Mouse (Mus musculus): ENCODE results near the gene Cst6. TPM values are rescaled to one million over a fixed set of nuclear protein-coding genes. Genes with fewer than 3 reads are reported as not detected.

Gene Cst6
- total and polyA plus RNA-seq, 3 experiments: 0.26 TPM; not detected in 2

DNA sequence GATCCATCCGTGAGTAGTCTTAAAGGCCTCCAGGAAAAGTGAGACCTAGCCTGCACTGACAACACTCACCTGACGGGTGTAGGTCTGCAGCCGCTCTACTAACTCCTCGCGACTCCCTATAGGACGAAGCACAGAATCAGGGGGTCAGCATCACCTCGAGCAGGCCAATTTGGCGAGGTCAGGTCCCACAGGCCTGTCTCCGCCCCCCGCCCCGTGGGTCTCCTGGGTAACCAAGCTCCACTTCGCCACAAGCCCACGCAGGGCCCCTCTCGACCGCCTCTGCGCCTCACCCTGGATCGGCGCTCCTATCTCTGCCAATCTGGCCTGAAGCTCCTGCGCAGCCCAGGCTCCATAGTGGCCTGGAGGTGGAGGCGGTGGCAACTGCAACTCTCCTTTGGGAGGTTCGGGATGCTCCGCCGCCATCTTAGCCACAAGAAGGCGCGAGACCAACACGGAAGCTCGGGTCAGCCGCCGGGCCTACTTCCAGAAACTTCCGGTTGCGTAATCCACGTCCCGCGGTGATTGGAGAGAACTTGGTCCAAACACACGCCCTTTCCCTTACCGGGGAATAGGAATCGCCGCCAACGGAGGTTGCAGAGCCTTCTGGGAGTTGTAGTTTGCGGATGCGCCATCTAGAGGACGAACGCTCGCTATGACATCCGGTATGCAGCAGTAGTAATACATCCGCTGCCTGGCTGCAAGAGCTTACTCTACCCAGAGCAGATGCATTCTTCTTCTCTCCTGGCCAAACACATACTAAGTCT lies 54.2 kb downstream of the Cst6 start, which contains the start of gene Sf3b2 (continued):
- no peak for TF ChIP-seq TAL1 (IDR thresholded peaks at IDR 0.05; ENCODE audit: low read length)
- TF ChIP-seq CTCF (IDR thresholded peaks at IDR 0.05 in 2 of 3, conservative IDR thresholded peaks at IDR 0.05 in 1 of 3; ENCODE audit: control insufficient read depth in 1 of 3, insufficient read depth in 1 of 3, low read depth in 2 of 3, low read length in 3 of 3, poor library complexity in 1 of 3, severe bottlenecking in 1 of 3): peak; percentile 70 to 90 (median 75)
- TF ChIP-seq MAZ (IDR thresholded peaks at IDR 0.05; ENCODE audit: low read depth, low read length): no peak
- peak; percentile 97 for TF ChIP-seq ZMIZ1 (IDR thresholded peaks at IDR 0.05; ENCODE audit: low read depth, low read length)
- TF ChIP-seq NRF1 (IDR thresholded peaks at IDR 0.05; ENCODE audit: insufficient read depth, low read depth, low read length, poor library complexity, severe bottlenecking): peak; percentile 39; the same call in 1 of the 2 replicates
- no peak for TF ChIP-seq SMC3 (IDR thresholded peaks at IDR 0.05; ENCODE audit: low read depth, low read length)
- peak; percentile 30; the same call in 1 of the 2 replicates for TF ChIP-seq GATA1 (IDR thresholded peaks at IDR 0.05; ENCODE audit: low read depth, low read length)
- peak; percentile 57; the same call in 1 of the 2 replicates for TF ChIP-seq USF1 (IDR thresholded peaks at IDR 0.05; ENCODE audit: low read depth, low read length)
- peak; percentile 86; the same call in 1 of the 2 replicates for TF ChIP-seq E2F4 (IDR thresholded peaks at IDR 0.05; ENCODE audit: borderline replicate concordance, low read depth, low read length)
- peak; percentile 96 for TF ChIP-seq KAT2A (conservative IDR thresholded peaks at IDR 0.05; ENCODE audit: low read depth, low read length)
- peak; percentile 77 for TF ChIP-seq CHD2 (IDR thresholded peaks at IDR 0.05; ENCODE audit: low read length)
- no peak for TF ChIP-seq BHLHE40 (IDR thresholded peaks at IDR 0.05; ENCODE audit: borderline replicate concordance, low read depth, low read length)
- TF ChIP-seq ZC3H11A (IDR thresholded peaks at IDR 0.05; ENCODE audit: low read depth, low read length): no peak
- TF ChIP-seq MAFK (IDR thresholded peaks at IDR 0.05; ENCODE audit: borderline replicate concordance, low read depth, low read length): no peak

Other genes starting within 250 kb of the Cst6 start
- 86.4 and 94.9 TPM in 2 replicates for gene Rab1b, start 242.5 kb downstream of the Cst6 start, total RNA-seq (2012; rRNA removed)
- 100 to 1,000 TPM in 1 of 2 experiments, not detected in 1; 162 TPM for gene Rab1b, start 242.5 kb downstream of the Cst6 start, polyA plus RNA-seq (2012; ENCODE audit: insufficient read depth in 1 of 2, insufficient read length in 2 of 2, low read depth in 1 of 2, low replicate concordance in 2 of 2, missing spikeins in 1 of 2)
- gene Klc2, start 231.0 kb downstream of the Cst6 start, total RNA-seq (2012; rRNA removed): 7.3 TPM in 2 replicates
- gene Klc2, start 231.0 kb downstream of the Cst6 start, polyA plus RNA-seq (2012; ENCODE audit: insufficient read depth in 1 of 2, insufficient read length in 2 of 2, low read depth in 1 of 2, low replicate concordance in 2 of 2, missing spikeins in 1 of 2): 10 to 100 TPM in 1 of 2 experiments, not detected in 1; 30.3 TPM
- 5.7 TPM in 2 replicates for gene Pacs1, start 76.5 kb downstream of the Cst6 start, total RNA-seq (2012; rRNA removed)
- 10 to 100 TPM in 1 of 2 experiments, not detected in 1; 19.9 TPM for gene Pacs1, start 76.5 kb downstream of the Cst6 start, polyA plus RNA-seq (2012; ENCODE audit: insufficient read depth in 1 of 2, insufficient read length in 2 of 2, low read depth in 1 of 2, low replicate concordance in 2 of 2, missing spikeins in 1 of 2)
- 178 and 180 TPM in 2 replicates for gene Sf3b2, start 54.1 kb downstream of the Cst6 start, total RNA-seq (2012; rRNA removed)
- gene Sf3b2, start 54.1 kb downstream of the Cst6 start, polyA plus RNA-seq (2012; ENCODE audit: insufficient read depth in 1 of 2, insufficient read length in 2 of 2, low read depth in 1 of 2, low replicate concordance in 2 of 2, missing spikeins in 1 of 2): 100 to 1,000 TPM; 259 to 331 TPM
- not detected in 2 replicates for gene Gal3st3, start 51.2 kb downstream of the Cst6 start, total RNA-seq (2012; rRNA removed)
- under 1 TPM in 1 of 2 experiments, not detected in 1; 0.04 TPM for gene Gal3st3, start 51.2 kb downstream of the Cst6 start, polyA plus RNA-seq (2012; ENCODE audit: insufficient read depth in 1 of 2, insufficient read length in 2 of 2, low read depth in 1 of 2, low replicate concordance in 2 of 2, missing spikeins in 1 of 2)
- not detected in 2 replicates for gene Catsper1, start 13.8 kb downstream of the Cst6 start, total RNA-seq (2012; rRNA removed)
- not detected for gene Catsper1, start 13.8 kb downstream of the Cst6 start, polyA plus RNA-seq (2012; ENCODE audit: insufficient read depth in 1 of 2, insufficient read length in 2 of 2, low read depth in 1 of 2, low replicate concordance in 2 of 2, missing spikeins in 1 of 2)
- 110 and 129 TPM in 2 replicates for gene Eif1ad, start 17.2 kb upstream of the Cst6 start, total RNA-seq (2012; rRNA removed)
- 100 to 1,000 TPM in 1 of 2 experiments, not detected in 1; 121 TPM for gene Eif1ad, start 17.2 kb upstream of the Cst6 start, polyA plus RNA-seq (2012; ENCODE audit: insufficient read depth in 1 of 2, insufficient read length in 2 of 2, low read depth in 1 of 2, low replicate concordance in 2 of 2, missing spikeins in 1 of 2)
- gene Banf1, start 17.6 kb upstream of the Cst6 start, total RNA-seq (2012; rRNA removed): 207 and 211 TPM in 2 replicates
- 1,000 to 10,000 TPM in 1 of 2 experiments, 100 to 1,000 TPM in 1; 644 to 1,168 TPM for gene Banf1, start 17.6 kb upstream of the Cst6 start, polyA plus RNA-seq (2012; ENCODE audit: insufficient read depth in 1 of 2, insufficient read length in 2 of 2, low read depth in 1 of 2, low replicate concordance in 2 of 2, missing spikeins in 1 of 2)
- gene Sart1, start 39.1 kb upstream of the Cst6 start, total RNA-seq (2012; rRNA removed): 114 and 117 TPM in 2 replicates
- 100 to 1,000 TPM in 1 of 2 experiments, not detected in 1; 141 TPM for gene Sart1, start 39.1 kb upstream of the Cst6 start, polyA plus RNA-seq (2012; ENCODE audit: insufficient read depth in 1 of 2, insufficient read length in 2 of 2, low read depth in 1 of 2, low replicate concordance in 2 of 2, missing spikeins in 1 of 2)
- gene Tsga10ip, start 53.0 kb upstream of the Cst6 start, total RNA-seq (2012; rRNA removed): 0.54 and 0.72 TPM in 2 replicates
- gene Tsga10ip, start 53.0 kb upstream of the Cst6 start, polyA plus RNA-seq (2012; ENCODE audit: insufficient read depth in 1 of 2, insufficient read length in 2 of 2, low read depth in 1 of 2, low replicate concordance in 2 of 2, missing spikeins in 1 of 2): 1 to 10 TPM in 1 of 2 experiments, not detected in 1; 4.5 TPM
- gene Drap1, start 75.4 kb upstream of the Cst6 start, total RNA-seq (2012; rRNA removed): 160 and 183 TPM in 2 replicates
- 100 to 1,000 TPM in 1 of 2 experiments, not detected in 1; 307 TPM for gene Drap1, start 75.4 kb upstream of the Cst6 start, polyA plus RNA-seq (2012; ENCODE audit: insufficient read depth in 1 of 2, insufficient read length in 2 of 2, low read depth in 1 of 2, low replicate concordance in 2 of 2, missing spikeins in 1 of 2)
- gene AI837181, start 75.6 kb upstream of the Cst6 start, total RNA-seq (2012; rRNA removed): 8.4 and 8.9 TPM in 2 replicates
- gene AI837181, start 75.6 kb upstream of the Cst6 start, polyA plus RNA-seq (2012; ENCODE audit: insufficient read depth in 1 of 2, insufficient read length in 2 of 2, low read depth in 1 of 2, low replicate concordance in 2 of 2, missing spikeins in 1 of 2): 10 to 100 TPM in 1 of 2 experiments, not detected in 1; 41.3 TPM
- gene Fosl1, start 98.0 kb upstream of the Cst6 start, total RNA-seq (2012; rRNA removed): 1.1 and 2.0 TPM in 2 replicates
- 1 to 10 TPM in 1 of 2 experiments, not detected in 1; 3.1 TPM for gene Fosl1, start 98.0 kb upstream of the Cst6 start, polyA plus RNA-seq (2012; ENCODE audit: insufficient read depth in 1 of 2, insufficient read length in 2 of 2, low read depth in 1 of 2, low replicate concordance in 2 of 2, missing spikeins in 1 of 2)
- 3.6 and 4.1 TPM in 2 replicates for gene Ccdc85b, start 108.3 kb upstream of the Cst6 start, total RNA-seq (2012; rRNA removed)
- 1 to 10 TPM in 1 of 2 experiments, not detected in 1; 7.6 TPM for gene Ccdc85b, start 108.3 kb upstream of the Cst6 start, polyA plus RNA-seq (2012; ENCODE audit: insufficient read depth in 1 of 2, insufficient read length in 2 of 2, low read depth in 1 of 2, low replicate concordance in 2 of 2, missing spikeins in 1 of 2)
- gene Fibp, start 111.0 kb upstream of the Cst6 start, total RNA-seq (2012; rRNA removed): 21.9 and 28.3 TPM in 2 replicates
- 10 to 100 TPM in 1 of 2 experiments, not detected in 1; 63.5 TPM for gene Fibp, start 111.0 kb upstream of the Cst6 start, polyA plus RNA-seq (2012; ENCODE audit: insufficient read depth in 1 of 2, insufficient read length in 2 of 2, low read depth in 1 of 2, low replicate concordance in 2 of 2, missing spikeins in 1 of 2)
- gene Ctsw, start 118.9 kb upstream of the Cst6 start, total RNA-seq (2012; rRNA removed): 0.15 TPM in 1 of 2 replicates, not detected in the other
- gene Ctsw, start 118.9 kb upstream of the Cst6 start, polyA plus RNA-seq (2012; ENCODE audit: insufficient read depth in 1 of 2, insufficient read length in 2 of 2, low read depth in 1 of 2, low replicate concordance in 2 of 2, missing spikeins in 1 of 2): under 1 TPM in 1 of 2 experiments, not detected in 1; 0.39 TPM
- 7.5 and 10.4 TPM in 2 replicates for gene Efemp2, start 124.4 kb upstream of the Cst6 start, total RNA-seq (2012; rRNA removed)
- gene Efemp2, start 124.4 kb upstream of the Cst6 start, polyA plus RNA-seq (2012; ENCODE audit: insufficient read depth in 1 of 2, insufficient read length in 2 of 2, low read depth in 1 of 2, low replicate concordance in 2 of 2, missing spikeins in 1 of 2): 10 to 100 TPM in 1 of 2 experiments, not detected in 1; 17.7 TPM
- 34.3 and 38.9 TPM in 2 replicates for gene Mus81, start 138.8 kb upstream of the Cst6 start, total RNA-seq (2012; rRNA removed)
- gene Mus81, start 138.8 kb upstream of the Cst6 start, polyA plus RNA-seq (2012; ENCODE audit: insufficient read depth in 1 of 2, insufficient read length in 2 of 2, low read depth in 1 of 2, low replicate concordance in 2 of 2, missing spikeins in 1 of 2): 10 to 100 TPM in 1 of 2 experiments, not detected in 1; 50.5 TPM
- 880 and 979 TPM in 2 replicates for gene Cfl1, start 140.9 kb upstream of the Cst6 start, total RNA-seq (2012; rRNA removed)
- gene Cfl1, start 140.9 kb upstream of the Cst6 start, polyA plus RNA-seq (2012; ENCODE audit: insufficient read depth in 1 of 2, insufficient read length in 2 of 2, low read depth in 1 of 2, low replicate concordance in 2 of 2, missing spikeins in 1 of 2): 1,000 to 10,000 TPM in 1 of 2 experiments, not detected in 1; 2,037 TPM
- 0.19 and 0.23 TPM in 2 replicates for gene 1700020D05Rik, start 154.2 kb upstream of the Cst6 start, total RNA-seq (2012; rRNA removed)
- under 1 TPM in 1 of 2 experiments, not detected in 1; 0.78 TPM for gene 1700020D05Rik, start 154.2 kb upstream of the Cst6 start, polyA plus RNA-seq (2012; ENCODE audit: insufficient read depth in 1 of 2, insufficient read length in 2 of 2, low read depth in 1 of 2, low replicate concordance in 2 of 2, missing spikeins in 1 of 2)
- 1.3 and 1.8 TPM in 2 replicates for gene Snx32, start 161.0 kb upstream of the Cst6 start, total RNA-seq (2012; rRNA removed)
- 1 to 10 TPM in 1 of 2 experiments, not detected in 1; 2.6 TPM for gene Snx32, start 161.0 kb upstream of the Cst6 start, polyA plus RNA-seq (2012; ENCODE audit: insufficient read depth in 1 of 2, insufficient read length in 2 of 2, low read depth in 1 of 2, low replicate concordance in 2 of 2, missing spikeins in 1 of 2)
- gene Ovol1, start 211.1 kb upstream of the Cst6 start, total RNA-seq (2012; rRNA removed): not detected in 2 replicates
- under 1 TPM in 1 of 2 experiments, not detected in 1; 0.06 TPM for gene Ovol1, start 211.1 kb upstream of the Cst6 start, polyA plus RNA-seq (2012; ENCODE audit: insufficient read depth in 1 of 2, insufficient read length in 2 of 2, low read depth in 1 of 2, low replicate concordance in 2 of 2, missing spikeins in 1 of 2)
- gene Ap5b1, start 218.5 kb upstream of the Cst6 start, total RNA-seq (2012; rRNA removed): 18.0 and 18.5 TPM in 2 replicates
- 10 to 100 TPM in 1 of 2 experiments, not detected in 1; 28.1 TPM for gene Ap5b1, start 218.5 kb upstream of the Cst6 start, polyA plus RNA-seq (2012; ENCODE audit: insufficient read depth in 1 of 2, insufficient read length in 2 of 2, low read depth in 1 of 2, low replicate concordance in 2 of 2, missing spikeins in 1 of 2)

All from MEL (cell line).